Mouse (Mus musculus): ENCODE measurements around the gene Bckdha. TPM values are rescaled to one million over a fixed set of nuclear protein-coding genes. Genes with fewer than 3 reads are reported as not detected.

Gene Bckdha
- not detected for polyA plus RNA-seq (2014; fragmentation: Illumina TruSeq; extraction: RNeasy Lipid Tissue Mini Kit (QIAGEN cat#74804))

DNA sequence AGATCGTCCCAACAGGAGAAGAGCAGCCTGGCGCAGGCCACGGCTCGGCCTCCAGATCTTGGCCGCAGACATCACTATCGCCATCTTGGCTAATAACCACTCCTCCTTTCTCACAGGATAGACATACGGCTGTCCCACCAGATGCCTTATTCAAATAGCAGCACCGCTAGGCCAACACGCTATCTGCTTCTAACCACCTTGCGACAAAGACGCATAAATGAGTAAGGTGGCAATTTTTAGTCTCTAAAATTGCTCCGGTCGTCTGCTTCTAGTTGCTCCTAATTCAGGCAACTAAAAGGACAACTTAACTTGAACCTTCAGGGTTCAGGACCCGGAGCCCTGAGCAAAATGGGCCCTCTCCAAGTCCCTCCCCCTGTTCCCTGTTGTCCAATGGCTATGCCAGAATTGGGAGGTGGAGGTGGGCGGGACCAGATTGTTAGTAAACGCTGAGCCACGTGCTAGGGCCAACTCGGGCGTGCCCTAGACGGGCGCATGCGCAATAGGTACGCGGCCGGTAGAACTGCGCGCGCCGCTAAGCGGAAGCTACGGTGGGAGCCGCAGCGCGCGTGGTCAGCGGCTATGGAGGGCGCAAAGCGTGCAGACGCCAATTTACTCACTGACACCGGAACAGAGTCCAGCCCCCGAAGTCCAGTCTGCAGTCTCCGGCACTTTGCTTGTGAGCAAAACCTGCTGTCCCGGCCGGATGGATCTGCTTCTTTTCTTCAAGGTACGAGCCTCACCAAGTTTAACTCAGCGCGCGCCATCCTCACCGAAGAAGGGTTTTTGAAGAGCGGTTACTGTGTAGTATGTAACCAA is at the start of gene Bckdha, which contains the start of gene Exosc5:
Bckdha (minus strand) TSS at position 325 of the 816 bp plus-strand sequence.
Exosc5 (plus strand) TSS at position 508 of the 816 bp plus-strand sequence.

DNA sequence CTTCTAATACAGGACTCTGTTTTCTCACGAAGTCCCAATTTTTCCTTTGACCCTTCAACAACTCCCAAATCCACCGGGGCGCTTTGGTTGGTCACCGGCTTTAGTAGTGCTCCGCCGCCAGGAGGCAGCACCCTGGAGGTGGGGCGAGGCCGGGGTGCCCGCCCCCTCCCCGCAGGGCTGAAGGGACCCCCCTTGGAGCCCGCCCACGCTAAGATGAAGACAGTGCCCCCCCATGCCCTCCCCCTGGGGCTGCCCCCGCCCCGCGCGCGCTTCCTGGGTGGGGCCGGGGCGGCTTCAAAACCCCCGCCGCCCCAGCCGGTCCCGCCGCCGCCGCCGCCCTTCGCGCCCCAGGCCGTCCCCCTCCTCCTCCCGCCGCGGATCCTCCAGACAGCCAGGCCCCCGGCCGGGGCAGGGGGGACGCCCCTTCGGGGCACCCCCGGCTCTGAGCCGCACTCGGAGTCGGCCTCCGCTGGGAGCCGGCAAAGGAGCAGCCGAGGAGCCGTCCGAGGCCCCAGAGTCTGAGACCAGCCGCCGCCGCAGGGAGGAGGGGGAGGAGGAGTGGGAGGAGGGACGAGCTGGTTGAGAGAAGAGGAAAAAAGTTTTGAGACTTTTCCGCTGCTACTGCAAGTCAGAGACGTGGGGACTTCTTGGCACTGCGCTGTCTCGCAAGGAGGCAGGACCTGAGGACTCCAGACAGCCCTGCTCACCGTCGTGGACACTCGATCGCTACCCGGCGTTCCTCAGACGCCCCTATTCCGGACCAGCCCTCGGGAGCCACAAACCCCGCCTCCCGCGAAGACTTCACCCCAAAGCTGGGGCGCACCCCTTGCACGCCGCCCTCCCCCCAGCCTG is 28.1 kb upstream of the Bckdha start, which contains the start of gene Tgfb1:
Tgfb1 (plus strand) TSS at position 323 of the 852 bp plus-strand sequence.

DNA sequence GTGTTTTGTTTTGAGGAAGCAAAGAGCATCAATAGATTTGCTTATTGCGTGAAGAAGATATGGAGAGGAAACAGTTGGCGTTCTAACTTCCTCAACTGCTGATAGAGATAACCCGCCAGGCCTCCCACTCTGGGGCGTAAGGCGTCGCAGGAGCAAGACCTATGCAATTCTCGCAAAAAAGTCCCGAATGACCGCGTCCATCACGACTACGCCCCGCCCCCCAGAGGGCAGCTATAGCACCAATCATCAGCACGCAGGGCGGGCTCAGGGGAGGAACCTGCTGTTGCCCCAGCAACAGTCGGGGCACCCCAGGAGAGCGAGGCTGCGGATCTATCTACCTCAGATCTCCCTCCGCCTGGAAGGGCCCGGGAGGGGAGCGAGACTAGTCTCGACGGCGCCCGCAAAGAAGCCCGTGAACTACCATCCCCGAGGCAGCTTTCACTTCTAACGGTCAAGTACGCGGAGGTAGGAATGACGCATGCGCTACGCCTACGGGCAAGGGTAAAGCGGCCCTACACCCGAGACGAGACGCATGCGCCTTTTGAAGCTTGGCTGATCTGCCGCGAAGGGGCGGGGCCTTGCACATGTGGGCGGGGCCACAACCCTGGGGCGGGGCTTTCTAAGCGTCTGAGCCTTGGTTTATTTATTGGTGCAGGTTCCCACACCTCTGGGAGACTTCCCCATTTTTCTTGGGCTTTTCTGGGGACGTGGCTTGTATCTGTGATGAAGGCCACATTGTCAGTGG is 21.9 kb upstream of the Bckdha start, which contains the start of gene B9d2:
B9d2 (plus strand) TSS at position 267 of the 745 bp plus-strand sequence.

DNA sequence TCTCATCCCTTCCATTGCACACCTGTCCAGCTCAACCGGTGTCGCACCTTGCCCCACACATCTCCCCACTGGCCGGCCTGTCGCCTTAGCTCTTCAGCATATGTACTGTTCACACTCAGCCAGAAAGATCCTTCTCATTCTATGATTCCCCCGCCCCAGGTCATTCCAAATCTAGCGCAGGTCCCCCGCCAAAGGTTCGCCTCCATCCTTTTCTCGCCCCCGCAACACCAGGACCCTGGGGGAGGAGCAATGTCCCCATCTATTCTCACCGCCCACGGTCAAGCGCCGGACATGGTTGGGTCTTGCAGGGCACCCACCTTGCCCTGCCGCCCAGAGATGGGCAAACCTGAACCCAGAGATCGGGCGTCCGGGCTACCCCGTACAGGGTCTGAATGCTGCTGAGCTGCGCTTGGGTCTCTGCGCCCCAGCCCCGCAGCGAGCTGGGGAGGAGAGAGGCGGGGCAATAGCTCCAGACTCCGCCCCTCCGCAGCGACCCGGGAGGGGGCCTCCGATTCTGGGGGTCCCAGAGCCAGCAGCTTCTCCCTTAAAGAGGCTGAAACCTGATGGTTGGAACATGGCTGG is 16.0 kb upstream of the Bckdha start, which contains the start of gene Tmem91:
Tmem91 (minus strand) TSS at position 448 of the 582 bp plus-strand sequence.

DNA sequence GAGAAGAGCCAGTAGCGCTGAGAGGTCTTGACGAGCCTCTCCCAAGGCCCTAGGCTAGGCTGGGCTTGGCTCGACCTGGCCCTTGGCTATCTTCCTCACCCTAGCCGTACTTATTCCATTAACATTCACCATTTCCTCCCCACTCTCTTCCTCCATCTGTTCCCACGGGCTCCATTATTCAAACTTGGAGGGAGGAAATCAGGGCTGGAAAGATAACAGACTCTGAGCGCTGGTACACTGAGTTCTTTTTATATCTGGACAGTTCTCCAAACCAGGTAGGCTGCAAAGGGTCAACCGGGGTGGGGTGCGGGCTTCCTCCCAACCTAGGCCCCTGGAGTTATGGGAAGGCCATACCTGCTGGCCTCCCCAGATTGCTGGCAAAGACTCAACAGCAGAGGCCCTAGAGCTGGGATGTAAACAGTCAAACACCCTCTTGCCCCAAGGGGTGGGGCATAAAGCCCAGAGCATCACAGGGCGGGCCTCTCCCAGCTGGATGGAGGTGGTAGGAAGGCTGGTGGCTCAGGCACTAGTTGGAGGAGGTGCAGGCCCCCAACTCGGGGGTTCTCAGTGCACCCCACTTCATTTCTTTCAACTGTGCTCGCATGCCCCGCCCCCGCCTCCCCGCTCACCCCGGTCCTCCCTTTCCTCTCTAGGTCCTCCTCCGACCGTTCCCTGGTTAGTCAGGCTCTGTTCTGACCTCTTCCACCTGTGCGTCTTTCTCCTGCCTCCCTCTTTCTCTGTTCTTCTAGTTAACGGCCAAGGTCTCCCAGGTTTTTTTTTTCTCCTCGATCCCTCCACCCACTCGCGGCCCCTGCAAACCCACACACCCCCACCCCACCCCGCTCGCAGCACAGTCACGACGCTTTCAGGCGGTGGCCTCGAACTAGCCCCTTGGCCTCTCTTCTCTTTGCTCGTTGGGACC is 32.0 kb downstream of the Bckdha start, which contains the start of gene B3gnt8:
B3gnt8 (plus strand) TSS at position 146 of the 922 bp plus-strand sequence.

DNA sequence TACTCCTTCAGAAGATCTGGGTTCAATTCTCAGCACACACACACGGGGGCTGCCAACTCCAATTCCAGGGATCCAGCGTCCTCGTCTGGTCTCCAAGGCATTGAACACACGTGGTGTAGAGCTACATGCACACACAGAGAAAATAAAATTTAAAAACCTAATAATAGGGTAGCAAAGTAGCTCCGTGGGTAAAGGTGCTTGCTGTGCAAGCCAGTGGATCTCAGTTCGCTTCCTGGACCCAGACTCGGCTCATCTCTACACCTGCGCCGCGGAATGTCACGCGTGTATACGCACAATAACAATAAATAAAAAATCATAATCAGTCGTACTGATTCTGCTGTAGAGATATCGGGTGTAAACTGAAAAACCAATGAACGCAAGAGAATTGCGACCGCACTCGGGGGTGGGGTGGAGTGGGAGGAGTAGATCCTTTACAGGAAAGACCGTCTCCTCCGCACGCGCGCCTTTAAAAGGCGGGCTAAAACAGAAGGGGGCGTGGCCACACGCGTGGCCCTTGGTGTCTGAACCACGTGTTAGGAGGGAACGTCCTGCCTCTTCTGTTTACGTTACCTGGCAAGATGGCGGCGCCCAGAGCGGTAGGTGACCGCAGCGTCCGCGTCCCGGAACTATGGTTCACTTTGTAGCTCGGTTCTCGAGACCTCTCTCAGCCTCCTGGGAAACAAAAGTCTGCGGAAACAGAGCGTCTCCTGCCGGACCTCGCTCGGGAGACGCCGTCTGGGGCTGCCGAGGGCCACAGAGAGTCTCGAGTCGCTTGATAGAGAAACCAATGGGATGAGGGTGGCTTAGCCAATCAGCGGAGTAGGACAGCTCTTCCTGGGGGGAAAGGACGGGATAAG is 39.7 kb downstream of the Bckdha start, which contains the start of gene Dmac2:
Dmac2 (plus strand) TSS at position 550 of the 857 bp plus-strand sequence.

DNA sequence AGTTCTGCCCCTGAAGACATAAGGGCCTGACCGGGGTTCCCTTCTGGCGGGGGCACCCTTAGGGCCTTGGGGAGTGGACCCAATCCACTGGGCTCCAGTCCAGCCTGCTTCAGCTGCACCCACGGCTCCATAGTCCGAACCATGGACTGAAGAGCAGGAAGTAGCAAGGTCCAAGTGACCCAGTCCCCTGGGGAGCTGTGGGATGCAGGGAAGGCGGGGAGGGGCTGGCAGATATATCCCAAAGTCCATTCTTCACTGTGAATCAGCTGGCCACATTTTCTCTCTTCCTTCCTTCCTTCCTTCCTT is 43.1 kb downstream of the Bckdha start, which contains the start of gene Erich4:
Erich4 (minus strand) TSS at position 187 of the 306 bp plus-strand sequence.

Other genes starting within 250 kb of the Bckdha start
- not detected for gene Cxcl17, start 246.1 kb downstream of the Bckdha start, polyA plus RNA-seq (2014; fragmentation: Illumina TruSeq; extraction: RNeasy Lipid Tissue Mini Kit (QIAGEN cat#74804))
- gene Ceacam1, start 181.4 kb downstream of the Bckdha start, polyA plus RNA-seq (2014; fragmentation: Illumina TruSeq; extraction: RNeasy Lipid Tissue Mini Kit (QIAGEN cat#74804)): 8.6 TPM
- 0.31 TPM for gene Ceacam2, start 119.1 kb downstream of the Bckdha start, polyA plus RNA-seq (2014; fragmentation: Illumina TruSeq; extraction: RNeasy Lipid Tissue Mini Kit (QIAGEN cat#74804))
- not detected for gene Erich4, start 43.1 kb downstream of the Bckdha start, polyA plus RNA-seq (2014; fragmentation: Illumina TruSeq; extraction: RNeasy Lipid Tissue Mini Kit (QIAGEN cat#74804))
- gene Dmac2, start 39.6 kb downstream of the Bckdha start, polyA plus RNA-seq (2014; fragmentation: Illumina TruSeq; extraction: RNeasy Lipid Tissue Mini Kit (QIAGEN cat#74804)): 9.7 TPM
- 0.51 TPM for gene B3gnt8, start 32.3 kb downstream of the Bckdha start, polyA plus RNA-seq (2014; fragmentation: Illumina TruSeq; extraction: RNeasy Lipid Tissue Mini Kit (QIAGEN cat#74804))
- 0.60 TPM for gene Exosc5, start 183 bp upstream of the Bckdha start, polyA plus RNA-seq (2014; fragmentation: Illumina TruSeq; extraction: RNeasy Lipid Tissue Mini Kit (QIAGEN cat#74804))
- not detected for gene Tmem91, start 16.2 kb upstream of the Bckdha start, polyA plus RNA-seq (2014; fragmentation: Illumina TruSeq; extraction: RNeasy Lipid Tissue Mini Kit (QIAGEN cat#74804))
- gene B9d2, start 21.8 kb upstream of the Bckdha start, polyA plus RNA-seq (2014; fragmentation: Illumina TruSeq; extraction: RNeasy Lipid Tissue Mini Kit (QIAGEN cat#74804)): not detected
- 0.74 TPM for gene Tgfb1, start 28.0 kb upstream of the Bckdha start, polyA plus RNA-seq (2014; fragmentation: Illumina TruSeq; extraction: RNeasy Lipid Tissue Mini Kit (QIAGEN cat#74804))
- gene Ccdc97, start 60.1 kb upstream of the Bckdha start, polyA plus RNA-seq (2014; fragmentation: Illumina TruSeq; extraction: RNeasy Lipid Tissue Mini Kit (QIAGEN cat#74804)): 1.5 TPM
- 65.2 TPM for gene Hnrnpul1, start 95.8 kb upstream of the Bckdha start, polyA plus RNA-seq (2014; fragmentation: Illumina TruSeq; extraction: RNeasy Lipid Tissue Mini Kit (QIAGEN cat#74804))
- 127 TPM for gene Axl, start 129.7 kb upstream of the Bckdha start, polyA plus RNA-seq (2014; fragmentation: Illumina TruSeq; extraction: RNeasy Lipid Tissue Mini Kit (QIAGEN cat#74804))
- gene Cyp2s1, start 157.9 kb upstream of the Bckdha start, polyA plus RNA-seq (2014; fragmentation: Illumina TruSeq; extraction: RNeasy Lipid Tissue Mini Kit (QIAGEN cat#74804)): 3.5 TPM
- 0.54 TPM for gene Cyp2b10, start 238.6 kb upstream of the Bckdha start, polyA plus RNA-seq (2014; fragmentation: Illumina TruSeq; extraction: RNeasy Lipid Tissue Mini Kit (QIAGEN cat#74804))